Comparison of ENCODE assay signal across 14 mouse cellular contexts in the genomic region with DNA sequence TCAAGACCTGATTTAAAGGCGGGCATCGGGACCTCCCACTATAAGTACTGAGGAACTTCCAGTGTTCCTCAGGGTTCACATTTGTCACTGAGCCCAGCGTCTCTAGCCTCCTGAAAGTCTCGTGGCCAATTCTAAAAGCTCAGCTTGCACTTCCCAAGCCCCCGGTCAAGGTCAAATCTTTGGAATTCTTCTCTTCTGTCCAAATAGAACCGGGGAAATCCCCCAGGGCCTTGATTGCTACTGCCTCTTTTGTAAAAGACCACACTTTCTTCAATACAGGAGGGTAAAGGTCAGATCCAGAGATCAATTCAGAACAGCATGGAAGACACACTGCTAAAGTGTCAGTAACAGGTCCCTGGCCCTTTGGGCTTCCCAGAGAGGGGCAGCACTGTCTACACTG. TPM values are rescaled to one million over a fixed set of nuclear protein-coding genes. Genes with fewer than 3 reads are reported as not detected.
"Had no signal": no experiment of that assay in that cellular context is flagged by ENCODE, and none has a peak within 500 bp of the region (broad histone marks: within the 10 kb centered on the region; RNA-seq: fewer than 3 reads in every experiment).

No protein-coding gene starts in this region.

- H3K4me2 ChIP-seq: limb, embryonic 13.5 days; midbrain, embryonic 12.5 days; neural tube, embryonic 15.5 days had no signal

- H3K9me3 ChIP-seq: limb, embryonic 13.5 days; midbrain, embryonic 12.5 days; neural tube, embryonic 15.5 days had no signal

- DNase-seq: kidney, postnatal 4 days; left cerebral cortex, postnatal 4 days; lung, adult 18-20 months; right cerebral cortex, adult 18-20 months; right cerebral cortex, postnatal 25 days; thymus, adult 18-20 months; thymus, postnatal 14 days had no signal

- H3K9ac ChIP-seq: limb, embryonic 13.5 days; liver, embryonic 14.5 days; neural tube, embryonic 15.5 days had no signal

- H3K27ac ChIP-seq: layer of hippocampus, adult 2 months; limb, embryonic 13.5 days; liver, embryonic 14.5 days; midbrain, embryonic 12.5 days; neural tube, embryonic 15.5 days had no signal

- H3K36me3 ChIP-seq: limb, embryonic 13.5 days had no signal

- H3K27me3 ChIP-seq: neural tube, embryonic 15.5 days had no signal

- H3K4me3 ChIP-seq: layer of hippocampus, adult 2 months; limb, embryonic 13.5 days; midbrain, embryonic 12.5 days; myocyte; neural tube, embryonic 15.5 days had no signal

RNA-seq across cellular contexts. Expression of a gene that starts 52.7 kb away (rescaled TPM):
- total RNA-seq: megakaryocyte-erythroid progenitor cell, adult 5-6 weeks had no signal
- polyA plus RNA-seq: myocyte had no signal
